Mouse (Mus musculus): ENCODE measurements at regions not wholly inside any gene's neighbourhood (a gene's known extent, or its start where the extent isn't known, plus 50 kb on each side); places are given as distances from the start of the nearest gene placed in this dataset.

DNA sequence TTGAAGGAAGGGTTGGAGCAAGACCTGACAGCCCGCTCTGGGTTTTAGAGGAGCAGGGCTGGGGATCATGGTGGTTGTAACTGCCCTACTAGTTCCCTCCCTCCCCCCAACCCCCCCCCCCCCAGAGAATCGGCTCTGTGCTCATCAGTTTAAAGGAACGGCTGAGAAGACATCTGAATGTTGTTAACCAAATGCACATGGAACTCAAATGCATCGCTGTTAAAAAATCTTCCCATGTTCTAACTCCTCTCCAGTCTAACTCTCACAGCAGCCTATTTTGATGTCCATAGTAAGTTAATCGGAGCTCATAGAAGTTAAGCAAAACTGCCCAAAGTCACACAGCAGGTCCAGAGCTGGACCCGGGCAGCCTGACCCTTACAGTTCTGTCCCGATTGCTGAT is 143.1 kb downstream of the Vegfa start:
- DNase-seq, result no peak

GRCm38 (mm10) chr17:45886420-45887049 is 145.6 kb downstream of the Vegfa start:
- DNase-seq, result peak; percentile 66 to 74

- DNase-seq, result peak; percentile 90 to 91
These were observed 146.5 kb downstream of the Vegfa start for GRCm38 (mm10) chr17:45885461-45886336.

- peak; percentile 84 to 90 for DNase-seq
These were observed 148.0 kb downstream of the Vegfa start for GRCm38 (mm10) chr17:45884021-45884722.

GRCm38 (mm10) chr17:45882682-45883081 is 149.0 kb upstream of the 1600014C23Rik start:
- DNase-seq, result no peak

DNA sequence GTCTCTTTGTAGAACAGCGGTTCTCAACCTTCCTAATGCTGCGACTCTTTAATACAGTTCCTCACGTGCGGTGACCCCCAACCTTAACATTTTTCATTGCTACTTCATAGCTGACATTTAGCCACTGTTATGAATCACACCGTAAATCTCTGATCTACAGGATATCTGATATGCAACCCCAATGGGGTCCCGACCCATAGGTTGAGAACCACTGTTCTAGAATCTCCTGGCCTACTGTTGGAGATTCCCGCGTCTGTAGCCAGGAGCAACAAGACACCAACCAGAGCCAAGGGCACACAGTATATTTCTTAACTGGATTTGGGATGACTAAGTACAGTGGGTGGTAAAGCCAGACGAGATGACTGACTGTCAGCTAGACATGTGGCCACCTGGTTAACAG is 147.6 kb upstream of the 1600014C23Rik start:
- no peak for DNase-seq

DNA sequence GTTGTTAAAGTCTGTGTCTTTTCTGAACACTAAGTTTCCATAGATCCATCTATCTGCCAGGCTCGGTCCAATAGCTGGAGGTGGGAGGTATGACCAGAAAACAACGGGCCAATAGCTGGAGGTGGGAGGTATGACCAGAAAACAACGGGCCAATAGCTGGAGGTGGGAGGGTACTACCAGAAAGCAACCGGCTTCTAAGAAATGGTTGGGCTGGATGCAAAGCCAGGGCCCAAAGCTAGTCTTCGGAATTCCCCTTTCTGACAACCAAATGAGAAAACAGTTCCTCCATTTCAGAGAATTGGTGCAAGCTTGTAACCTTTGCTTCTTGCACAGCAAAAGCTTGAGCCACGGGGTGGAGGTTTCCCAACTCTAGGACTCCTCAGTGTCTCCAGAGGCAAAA is 147.1 kb upstream of the 1600014C23Rik start:
- no peak for DNase-seq

- DNase-seq, result peak; percentile 53 to 67
These were observed 146.0 kb upstream of the 1600014C23Rik start for GRCm38 (mm10) chr17:45879478-45880250.

GRCm38 (mm10) chr17:45878394-45878793 is 144.8 kb upstream of the 1600014C23Rik start:
- no peak for DNase-seq

- no peak for DNase-seq
These were observed 141.7 kb upstream of the 1600014C23Rik start for GRCm38 (mm10) chr17:45875325-45875724.

- DNase-seq, result no peak
These were observed 140.4 kb upstream of the 1600014C23Rik start for GRCm38 (mm10) chr17:45873996-45874395.

DNA sequence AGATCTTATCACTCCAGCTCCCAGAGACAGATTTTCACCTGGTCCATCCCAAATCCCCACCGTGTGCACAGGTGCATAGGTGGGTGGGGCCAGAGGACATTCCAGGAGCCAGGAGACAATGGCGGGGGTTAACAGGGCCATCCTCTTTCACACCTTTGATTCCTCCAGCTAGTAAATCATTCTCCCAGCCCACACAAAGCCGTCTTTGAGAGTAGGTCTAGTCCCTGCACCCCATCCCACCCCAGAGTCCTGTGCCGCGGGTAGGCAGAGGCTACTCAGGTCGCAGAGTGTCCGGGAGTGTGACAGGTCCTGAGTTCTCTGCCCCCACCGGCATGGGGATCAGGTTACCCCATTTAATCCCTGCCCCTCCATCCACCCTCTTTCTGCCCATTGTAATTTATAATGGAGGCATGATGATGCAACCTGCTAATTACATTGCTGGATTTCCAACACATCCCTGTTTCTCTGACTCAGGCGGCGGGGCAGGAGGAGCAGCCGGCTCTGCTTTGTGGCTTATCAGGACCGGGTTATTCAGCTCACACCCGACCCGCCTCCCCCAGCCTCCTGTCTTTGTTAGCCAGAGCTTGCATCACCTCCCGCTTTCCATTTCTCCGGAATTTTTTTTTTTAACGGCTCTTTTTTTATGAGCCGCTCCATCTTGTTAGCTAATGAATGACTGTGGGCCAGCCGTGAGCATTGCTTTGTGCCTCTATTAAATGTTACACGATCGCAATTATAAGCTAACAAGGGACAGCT is 139.7 kb upstream of the 1600014C23Rik start:
- peak in 1 of 2 experiments; percentile 29 for DNase-seq

- DNase-seq, result peak; percentile 70 to 76
These were observed 138.3 kb upstream of the 1600014C23Rik start for GRCm38 (mm10) chr17:45871666-45872653.

- DNase-seq, result peak in 1 of 2 experiments; percentile 61
These were observed 137.4 kb upstream of the 1600014C23Rik start for GRCm38 (mm10) chr17:45871067-45871466.

- peak; percentile 84 for DNase-seq
These were observed 135.6 kb upstream of the 1600014C23Rik start for GRCm38 (mm10) chr17:45869014-45869968.

GRCm38 (mm10) chr17:45868539-45868938 is 134.9 kb upstream of the 1600014C23Rik start:
- DNase-seq, result peak; percentile 60 to 70

DNA sequence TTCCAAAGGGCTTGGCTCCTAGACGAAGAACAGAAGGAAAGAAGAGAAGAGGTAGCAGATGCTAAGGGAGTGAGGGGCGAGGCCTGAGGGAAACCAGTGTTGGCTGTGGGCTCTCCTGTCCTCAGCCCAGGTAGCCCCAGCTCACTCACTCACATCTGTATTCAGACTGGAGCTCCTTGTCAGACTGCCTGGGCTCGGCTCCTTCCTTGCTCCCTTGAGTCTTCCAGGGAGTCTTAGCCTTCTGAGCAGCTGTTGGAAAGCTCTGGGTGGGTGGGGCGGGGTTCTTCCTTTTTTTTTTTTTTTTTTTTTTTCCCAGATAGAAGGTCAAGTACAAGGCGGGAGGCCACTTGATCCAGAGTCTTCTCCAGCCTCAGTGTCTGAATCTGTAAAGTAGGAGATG is 134.1 kb upstream of the 1600014C23Rik start:
- no peak for DNase-seq

GRCm38 (mm10) chr17:45866876-45867652 is 133.4 kb upstream of the 1600014C23Rik start:
- DNase-seq, result peak; percentile 44 to 46

Measured in kidney, postnatal 36 days (tissue).